Mouse (Mus musculus): Measurements from ENCODE around the gene Trpm3.

GRCm38 (mm10) chr19:22503469-22503868, 364.6 kb downstream of the Trpm3 start:
- TF ChIP-seq GATA1 (IDR thresholded peaks at IDR 0.05; ENCODE audit: borderline replicate concordance, low read length) (no peak), FLI1 (IDR thresholded peaks at IDR 0.05; ENCODE audit: low read length) (no peak)
